In the genomic region with DNA sequence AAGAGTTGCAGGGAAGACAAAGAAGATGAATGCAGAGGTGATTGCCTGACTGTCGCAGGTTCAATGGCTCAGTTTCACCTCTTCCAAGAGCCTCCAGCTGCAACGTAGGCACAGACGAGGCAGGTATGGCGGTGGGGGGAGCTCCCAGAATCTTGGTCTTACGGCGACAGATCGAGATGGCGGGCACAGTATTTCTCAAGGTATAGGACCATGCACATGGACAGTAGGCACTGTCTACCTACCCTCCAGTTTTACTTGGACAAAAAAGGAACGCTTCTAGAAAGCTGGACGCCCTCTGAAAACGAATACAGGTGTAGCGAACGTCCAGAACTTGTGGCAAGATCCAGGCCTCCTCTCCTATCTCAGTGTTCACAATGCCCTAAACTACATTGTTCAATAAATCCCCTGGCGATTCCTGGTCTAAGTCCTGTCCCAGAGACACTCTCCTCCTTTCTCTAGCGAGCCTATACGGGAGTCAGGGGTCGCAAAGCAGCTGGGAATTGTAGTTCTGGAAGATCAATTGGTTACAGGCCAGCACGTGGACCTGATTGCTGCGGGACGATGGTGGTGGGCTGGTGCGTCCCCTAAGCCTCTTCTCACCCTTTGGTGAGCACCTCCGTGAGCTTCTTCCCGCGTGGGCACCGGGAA, we compare ENCODE assay signal across 1 mouse cellular context.
TF ChIP-seq lines count a peak whose summit lies in the region.

No protein-coding gene starts in this region.

TF ChIP-seq in MEL, 35 proteins besides CTCF, POLR2A, EP300 and RAD21:
- no peak for TF ChIP-seq GATA1 (IDR thresholded peaks at IDR 0.05; ENCODE audit: low read depth, low read length)
- no peak for TF ChIP-seq ZC3H11A (IDR thresholded peaks at IDR 0.05; ENCODE audit: low read depth, low read length)
- TF ChIP-seq SMC3 (IDR thresholded peaks at IDR 0.05; ENCODE audit: low read depth, low read length): no peak; the same call in 1 of the 2 replicates
- TF ChIP-seq MYB (IDR thresholded peaks at IDR 0.05; ENCODE audit: low read depth, low read length): no peak
- no peak for TF ChIP-seq ELF1 (IDR thresholded peaks at IDR 0.05; ENCODE audit: low read depth, low read length)
- no peak for TF ChIP-seq HCFC1 (IDR thresholded peaks at IDR 0.05; ENCODE audit: low read depth, low read length)
- TF ChIP-seq ZMIZ1 (IDR thresholded peaks at IDR 0.05; ENCODE audit: low read depth, low read length): no peak
- no peak for TF ChIP-seq NELFE (IDR thresholded peaks at IDR 0.05; ENCODE audit: low read depth, low read length)
- TF ChIP-seq UBTF (IDR thresholded peaks at IDR 0.05; ENCODE audit: borderline replicate concordance, insufficient read depth, low read depth, low read length): no peak
- peak; percentile 98 for TF ChIP-seq MYC (IDR thresholded peaks at IDR 0.05; ENCODE audit: low read depth, low read length)
- TF ChIP-seq ZNF384 (IDR thresholded peaks at IDR 0.05; ENCODE audit: low read depth, low read length): no peak
- TF ChIP-seq CHD2 (IDR thresholded peaks at IDR 0.05; ENCODE audit: low read length): no peak
- no peak for TF ChIP-seq CHD1 (IDR thresholded peaks at IDR 0.05; ENCODE audit: low read depth, low read length)
- no peak for TF ChIP-seq GABPA (IDR thresholded peaks at IDR 0.05; ENCODE audit: low read depth, low read length)
- no peak for TF ChIP-seq E2F4 (IDR thresholded peaks at IDR 0.05; ENCODE audit: borderline replicate concordance, low read depth, low read length)
- no peak for TF ChIP-seq TAL1 (IDR thresholded peaks at IDR 0.05; ENCODE audit: low read length)
- no peak for TF ChIP-seq TBP (IDR thresholded peaks at IDR 0.05; ENCODE audit: low read depth, low read length)
- TF ChIP-seq RCOR1 (IDR thresholded peaks at IDR 0.05; ENCODE audit: low read depth, low read length): no peak
- no peak; the same call in 1 of the 2 replicates for TF ChIP-seq KAT2A (conservative IDR thresholded peaks at IDR 0.05; ENCODE audit: low read depth, low read length)
- TF ChIP-seq TCF12 (IDR thresholded peaks at IDR 0.05; ENCODE audit: low read depth, low read length): no peak
- no peak for TF ChIP-seq ZKSCAN1 (IDR thresholded peaks at IDR 0.05; ENCODE audit: low read depth, low read length)
- no peak for TF ChIP-seq JUND (IDR thresholded peaks at IDR 0.05; ENCODE audit: low read depth, low read length)
- no peak for TF ChIP-seq USF1 (IDR thresholded peaks at IDR 0.05; ENCODE audit: low read depth, low read length)
- TF ChIP-seq MAX (IDR thresholded peaks at IDR 0.05; ENCODE audit: low read length): peak; percentile 94
- no peak for TF ChIP-seq POLR2AphosphoS2 (IDR thresholded peaks at IDR 0.05; ENCODE audit: low read length)
- peak; percentile 31; the same call in 1 of the 2 replicates for TF ChIP-seq MAZ (IDR thresholded peaks at IDR 0.05; ENCODE audit: low read depth, low read length)
- TF ChIP-seq BHLHE40 (IDR thresholded peaks at IDR 0.05; ENCODE audit: borderline replicate concordance, low read depth, low read length): peak; percentile 30; the same call in 1 of the 2 replicates
- no peak for TF ChIP-seq MAFK (IDR thresholded peaks at IDR 0.05; ENCODE audit: borderline replicate concordance, low read depth, low read length)
- 0 out of 2 replicates have a peak, but pooled peaks have one; percentile 9 for TF ChIP-seq NRF1 (IDR thresholded peaks at IDR 0.05; ENCODE audit: insufficient read depth, low read depth, low read length, poor library complexity, severe bottlenecking)
- no peak for TF ChIP-seq ETS1 (IDR thresholded peaks at IDR 0.05; ENCODE audit: low read depth, low read length)
- TF ChIP-seq SIN3A (IDR thresholded peaks at IDR 0.05; ENCODE audit: low read length): no peak
- TF ChIP-seq MXI1 (IDR thresholded peaks at IDR 0.05; ENCODE audit: low read depth, low read length): peak; percentile 98
- TF ChIP-seq POLR2AphosphoS5 (IDR thresholded peaks at IDR 0.05; ENCODE audit: borderline replicate concordance, low read depth, low read length): no peak
- no peak for TF ChIP-seq MEF2A (IDR thresholded peaks at IDR 0.05; ENCODE audit: extremely low read depth, insufficient replicate concordance, low read depth, low read length, poor library complexity, severe bottlenecking)
- 0 out of 4 replicates have a peak, but pooled peaks of 1 of the 2 experiments have one; percentile 3 for TF ChIP-seq USF2 (IDR thresholded peaks at IDR 0.05; ENCODE audit: borderline replicate concordance in 1 of 2, insufficient read depth in 1 of 2, low read depth in 1 of 2, low read length in 2 of 2)
